Mouse (Mus musculus) megakaryocyte-erythroid progenitor cell, adult 5-6 weeks (primary cell): ENCODE data around the gene 1700056E22Rik. TPM values are rescaled to one million over a fixed set of nuclear protein-coding genes. Genes with fewer than 3 reads are reported as not detected.
A peak's percentile ranks its signal among the peaks of the same experiment; 100 is the strongest.

Experiments used
- ATAC-seq: replicated peaks from 2 replicates; pipeline ENCODE4 v1.8.0; 2016; ENCODE audit warnings: mild to moderate bottlenecking, inconsistent platforms; ENCODE audit not compliant: severe bottlenecking, poor library complexity, low FRiP score, low TSS enrichment
- total RNA-seq, 2 experiments: library from RNA; stranded (forward) in 1 of 2; stranded (reverse) in 1 of 2; fragments of 200-1000, 215-1000 nt in 1 of 2; fragments of >200 nt in 1 of 2; fragmentation: Nextera tagmentation in 1 of 2; gene quantifications; 2 replicates each; pipeline ENCODE4 v1.2.3; 2014 to 2017

1700056E22Rik gene
- total RNA-seq, 2 experiments from 2014 or later = not detected

DNA sequence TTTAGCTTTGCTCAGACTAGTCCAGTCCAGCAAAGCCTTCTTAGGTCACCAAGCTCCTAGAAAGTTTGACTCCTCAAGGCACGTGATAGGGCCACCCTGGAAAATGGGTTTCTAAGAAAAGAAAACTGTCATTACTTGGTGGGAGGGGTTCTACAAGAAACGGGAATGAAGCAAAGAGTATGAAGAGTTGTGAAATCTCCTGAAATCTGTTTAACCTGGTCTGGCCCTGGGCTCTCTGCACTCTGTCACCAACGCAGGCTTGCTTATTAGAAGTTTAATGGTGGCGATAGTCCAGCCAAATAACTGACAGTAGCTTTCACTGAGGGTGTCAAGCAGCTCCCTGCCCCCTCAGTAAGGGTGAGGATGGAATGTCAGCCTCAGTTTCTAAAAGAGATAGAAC lies 19.0 kb upstream of the 1700056E22Rik start:
- ATAC-seq = no peak

DNA sequence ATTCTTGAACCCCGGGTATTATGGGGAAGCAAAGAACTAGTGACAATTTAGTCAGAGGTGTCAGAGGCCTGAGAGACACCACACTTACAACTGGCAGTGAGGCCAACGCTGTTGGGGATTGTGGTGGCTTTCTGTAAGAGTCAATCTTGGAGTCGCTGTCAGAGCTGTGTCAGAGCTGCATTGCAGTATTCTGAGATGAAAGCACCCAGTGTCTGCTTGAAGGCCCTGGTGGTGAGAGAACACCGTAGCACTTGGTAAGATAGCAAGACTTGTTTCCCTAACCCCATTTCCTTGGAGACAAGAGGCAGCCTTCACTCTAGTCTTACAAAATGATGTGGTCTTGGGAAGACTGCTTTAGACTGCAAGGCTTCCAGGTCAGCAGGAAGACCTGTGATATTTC lies 18.2 kb upstream of the 1700056E22Rik start:
- ATAC-seq = no peak

DNA sequence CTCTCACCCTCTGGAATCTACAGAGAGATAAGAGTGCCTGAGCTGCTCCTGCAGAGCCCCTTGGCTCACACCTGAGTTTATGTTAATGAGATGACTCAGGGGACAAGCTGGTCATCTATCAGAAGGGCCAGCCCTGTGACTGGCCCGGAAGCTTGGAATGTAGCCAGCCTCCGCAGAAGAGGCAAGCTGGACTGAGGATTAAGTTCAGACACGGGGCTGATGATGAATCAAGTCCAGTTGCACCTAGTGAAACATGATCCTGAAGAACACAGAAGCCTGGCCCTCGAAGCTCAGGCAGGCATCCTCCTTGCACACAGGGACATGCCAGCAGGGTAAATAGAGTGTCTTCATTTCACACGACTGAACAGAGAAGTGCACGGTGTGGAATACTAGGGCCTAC lies 17.7 kb upstream of the 1700056E22Rik start:
- no peak for ATAC-seq

GRCm38 (mm10) chr1:184051286-184051685 lies 17.2 kb upstream of the 1700056E22Rik start:
- no peak for ATAC-seq

DNA sequence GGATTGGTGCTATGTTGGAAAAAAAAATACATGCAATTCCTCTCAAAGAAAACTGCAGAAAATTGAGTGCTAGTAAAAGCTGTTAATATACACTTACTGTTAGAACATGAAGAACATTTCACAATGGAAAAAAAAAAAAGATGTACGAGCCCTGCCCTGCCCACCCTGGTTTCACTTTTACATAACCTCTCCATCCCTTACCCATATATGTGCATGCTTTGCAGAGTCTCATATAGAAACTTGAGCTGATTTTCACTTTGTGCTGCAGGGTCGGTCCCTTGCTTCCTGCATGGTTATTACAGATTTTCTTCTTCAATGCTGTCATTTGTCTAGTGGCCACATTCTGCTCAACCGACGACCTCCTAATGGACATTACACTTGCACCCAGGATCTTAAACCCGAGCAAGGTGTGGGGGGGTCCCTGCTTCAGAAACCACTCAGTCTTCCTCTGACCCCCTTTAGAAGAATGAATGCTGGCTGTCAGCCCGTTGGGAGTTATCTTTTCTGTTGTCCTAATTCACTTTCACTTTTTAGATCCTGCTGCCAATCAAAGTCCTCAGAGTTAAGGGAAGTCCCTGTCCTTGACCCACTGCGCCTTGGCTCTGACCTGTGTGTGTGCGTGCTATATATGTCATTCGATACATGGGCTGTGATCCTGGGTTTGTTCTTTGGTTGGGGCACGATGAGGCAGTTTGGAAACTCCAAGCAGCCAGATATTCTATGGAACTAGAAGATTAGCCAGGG lies 14.7 kb upstream of the 1700056E22Rik start:
- ATAC-seq = peak; percentile 40

DNA sequence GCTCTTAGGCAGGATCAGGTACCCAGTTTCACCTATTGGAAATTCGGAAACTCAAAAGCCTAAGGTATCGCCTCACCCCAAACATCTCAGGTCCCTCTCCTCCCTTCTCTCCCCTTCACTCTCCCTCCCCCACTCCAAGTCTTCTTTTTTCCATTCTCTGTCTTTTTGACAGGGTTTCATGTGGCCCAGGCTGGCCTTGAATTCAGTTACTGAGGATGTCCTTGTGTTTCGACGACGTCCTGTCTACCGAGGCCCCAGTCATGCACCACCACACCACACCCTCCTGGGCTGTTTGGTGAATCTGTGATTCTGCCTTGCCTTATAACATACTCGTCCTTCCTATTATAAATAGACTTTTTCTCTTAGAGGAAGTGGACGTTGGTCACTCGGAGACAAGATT lies 13.7 kb upstream of the 1700056E22Rik start:
- ATAC-seq = no peak

- ATAC-seq = no peak
Observed at GRCm38 (mm10) chr1:184046070-184046677, 12.1 kb upstream of the 1700056E22Rik start.

GRCm38 (mm10) chr1:184043391-184043790 lies 9.3 kb upstream of the 1700056E22Rik start:
- ATAC-seq = no peak

- peak; percentile 97 for ATAC-seq
Observed at GRCm38 (mm10) chr1:184042745-184043144, 8.6 kb upstream of the 1700056E22Rik start.

DNA sequence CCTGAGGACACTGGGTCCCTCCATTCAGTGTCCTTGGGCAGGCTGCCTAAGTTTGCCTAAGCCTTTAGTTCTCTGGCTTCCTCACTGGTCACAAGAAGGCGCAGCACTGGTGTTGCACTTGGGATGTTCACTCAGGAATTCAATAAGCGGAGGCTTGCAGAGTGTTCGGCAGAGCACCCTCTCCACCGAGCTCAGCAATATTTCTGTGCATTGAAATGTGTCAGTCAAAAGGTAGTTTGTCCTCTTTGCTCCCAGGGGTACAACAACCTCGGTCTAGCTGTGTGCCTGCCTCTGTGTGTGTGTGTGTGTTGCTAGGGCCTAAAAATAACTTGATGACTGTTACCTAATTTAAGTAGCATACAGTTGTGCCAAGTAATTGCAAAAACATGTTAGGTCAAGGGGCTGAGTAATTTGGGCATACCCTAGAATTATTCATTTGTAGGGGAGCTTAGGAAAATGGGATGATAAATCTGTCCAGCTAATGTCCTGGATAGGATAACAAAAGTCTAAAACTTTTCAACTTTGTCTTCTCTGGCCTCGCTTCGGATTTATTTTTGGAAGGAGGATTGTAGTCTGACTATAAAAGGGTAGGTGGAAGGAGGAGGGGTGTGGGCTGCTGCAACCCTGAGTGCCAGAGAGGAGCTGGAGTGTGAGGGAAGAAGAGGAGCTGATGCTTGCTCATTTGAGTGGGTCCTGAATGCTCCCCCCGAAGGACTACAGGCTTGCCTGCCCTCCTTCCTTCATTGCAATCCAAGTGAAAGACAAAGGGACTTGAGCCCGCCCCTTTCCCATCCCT lies 7.9 kb upstream of the 1700056E22Rik start:
- no peak for ATAC-seq

DNA sequence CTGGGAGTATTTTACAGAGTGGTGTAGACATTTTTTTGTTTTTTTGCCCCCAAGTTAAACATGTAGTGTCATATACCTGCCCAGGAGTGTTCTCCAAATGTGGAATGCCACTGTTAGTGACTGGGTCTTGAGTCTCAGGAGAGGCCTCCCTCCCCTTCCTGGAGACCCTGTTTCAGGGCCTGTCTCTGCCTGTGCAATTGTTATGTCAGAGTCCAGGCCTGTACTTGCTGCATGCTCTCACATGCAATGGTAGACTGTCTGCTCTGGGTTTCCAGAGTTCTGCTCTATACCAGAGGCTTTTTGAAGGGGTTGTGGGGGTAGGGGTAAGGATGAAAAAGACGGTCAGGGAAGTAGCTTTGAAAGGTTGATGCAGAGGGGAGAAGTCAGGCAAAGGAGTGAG lies 6.8 kb upstream of the 1700056E22Rik start:
- ATAC-seq = no peak

DNA sequence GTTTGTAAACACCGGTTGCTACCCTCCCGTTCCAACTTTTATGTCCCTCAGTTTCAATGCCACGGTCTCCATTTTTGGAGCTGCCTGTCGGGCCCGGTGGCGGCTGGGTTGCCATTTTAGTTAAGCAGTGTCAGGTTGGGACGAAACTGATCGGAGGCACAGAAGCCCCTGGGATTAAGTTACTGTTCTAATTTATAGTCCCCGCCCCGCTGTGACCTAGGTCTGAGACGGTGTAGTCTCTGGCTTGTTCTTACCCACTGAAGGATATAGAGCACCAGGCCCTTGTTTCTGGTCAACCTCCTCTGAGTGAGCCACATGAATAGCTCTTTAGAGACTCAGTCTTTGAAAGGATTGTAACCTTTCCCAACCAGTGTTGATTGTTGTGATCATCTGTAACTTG lies 6.1 kb upstream of the 1700056E22Rik start:
- no peak for ATAC-seq

- no peak for ATAC-seq
Observed at GRCm38 (mm10) chr1:184039301-184039700, 5.2 kb upstream of the 1700056E22Rik start.

GRCm38 (mm10) chr1:184037802-184038201 lies 3.7 kb upstream of the 1700056E22Rik start:
- ATAC-seq = no peak

GRCm38 (mm10) chr1:184035346-184035903 lies 1.3 kb upstream of the 1700056E22Rik start:
- no peak for ATAC-seq

DNA sequence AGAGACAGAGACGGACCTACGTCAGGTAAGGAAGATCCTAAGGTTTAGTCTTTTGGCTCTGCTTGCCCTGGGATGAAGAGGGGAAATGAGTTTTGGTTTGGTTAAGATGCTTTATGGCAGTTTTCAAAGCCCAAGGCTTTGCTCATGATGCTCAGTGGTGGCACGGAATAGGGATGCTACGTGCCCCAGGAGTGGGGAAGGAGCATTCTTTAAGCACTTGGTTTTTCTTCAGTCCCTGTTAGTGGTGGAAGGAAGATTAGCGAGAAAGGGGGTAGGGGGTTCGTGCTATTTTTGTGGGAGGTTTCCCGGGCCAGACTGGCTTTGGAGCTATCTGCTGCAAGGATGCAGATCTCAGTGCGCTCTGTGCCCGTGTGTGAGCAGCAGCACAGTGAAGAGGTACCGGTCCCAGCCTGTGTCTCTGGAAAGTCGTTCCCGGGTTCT lies 660 bp upstream of the 1700056E22Rik start:
- ATAC-seq = 0 out of 2 replicates have a peak, but pooled peaks have one; percentile 14

- peak; percentile 53 for ATAC-seq
Observed at GRCm38 (mm10) chr1:184033390-184034010, 601 bp downstream of the 1700056E22Rik start.

DNA sequence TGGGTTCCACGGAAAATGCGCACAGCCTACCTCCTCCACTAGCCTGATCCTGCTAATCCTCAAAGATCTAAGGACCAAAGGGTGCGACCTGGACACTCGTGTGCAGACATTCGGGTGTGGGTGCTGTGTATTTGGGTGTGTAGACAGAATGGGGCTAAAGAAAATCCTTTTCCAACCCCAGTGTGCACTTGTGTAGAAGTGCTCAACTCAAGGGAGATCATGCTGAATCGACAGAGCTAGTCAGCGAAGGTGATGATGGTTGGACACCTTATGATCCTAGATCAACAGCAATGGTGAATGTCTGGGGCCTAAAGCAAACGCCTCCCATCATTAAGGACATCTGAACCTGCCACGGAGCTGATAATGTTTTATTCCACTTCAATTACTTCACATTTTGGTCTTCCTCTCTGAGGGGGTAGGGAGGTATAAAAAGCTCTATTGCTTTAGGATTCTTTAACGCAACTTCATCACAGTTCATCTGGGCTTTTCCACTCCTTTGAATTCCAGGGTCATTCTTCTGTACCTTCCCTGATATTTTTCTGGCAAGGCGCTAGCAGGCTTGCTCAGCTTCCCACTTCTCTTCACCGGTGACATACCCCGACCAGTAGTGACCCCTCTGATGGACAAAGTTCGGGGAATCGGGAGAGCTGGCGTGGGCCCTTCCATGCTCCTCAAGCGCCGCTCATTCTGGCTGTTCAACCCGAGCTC lies 1.3 kb downstream of the 1700056E22Rik start:
- no peak for ATAC-seq
